Mouse (Mus musculus) liver, embryonic 14.5 days (tissue): ENCODE data around the gene Taf1.

Source experiments
- CTCF ChIP-seq: IDR thresholded peaks from 2 replicates; pipeline ENCODE4 v1.5.1; 2016; ENCODE audit warnings: antibody characterized with exemption, low read depth, control low read depth
- EP300 ChIP-seq: IDR thresholded peaks from 2 replicates; pipeline ENCODE4 v1.6.1; 2016; ENCODE audit warnings: antibody characterized with exemption, low read depth

- TF ChIP-seq CTCF (no peak), EP300 (no peak)
These were observed 106.8 kb downstream of the Taf1 start for GRCm38 (mm10) chrX:101639306-101639705.
